Mouse (Mus musculus) WW6 (cell line): Measurements from ENCODE around the gene Mgrn1.

ENCODE experiments used
- DNase-seq: peaks from one replicate; pipeline ENCODE4 v3.0.0-alpha.2; 2013; ENCODE audit warnings: low read depth, low spot score

The Mgrn1 gene

DNA sequence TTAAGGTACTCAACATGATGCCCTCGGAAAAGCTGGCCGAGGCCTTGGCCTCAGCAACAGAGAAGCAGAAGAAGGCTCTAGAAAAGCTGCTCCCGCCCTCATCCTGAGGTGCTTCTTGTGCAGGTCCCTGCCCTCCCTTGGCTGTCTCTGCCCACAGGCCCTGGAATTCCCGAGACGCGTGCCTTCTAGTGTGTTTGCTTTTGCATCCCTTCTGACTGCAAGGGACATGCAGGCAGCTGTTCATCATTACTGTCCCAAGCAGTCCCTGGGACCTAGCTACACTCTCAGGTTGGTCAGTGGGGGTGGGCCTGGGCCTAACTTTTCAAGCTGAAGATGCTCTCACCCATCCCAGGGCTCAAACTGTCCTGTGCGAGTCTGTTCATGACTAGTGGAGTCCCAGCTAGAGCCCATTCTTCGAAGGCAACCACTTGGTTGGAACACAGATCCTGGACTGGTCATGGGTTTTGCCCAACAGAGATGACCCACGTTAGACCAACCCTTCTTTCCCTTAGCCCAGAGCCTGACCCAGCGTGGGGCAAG lies 54.3 kb downstream of the Mgrn1 start:
- DNase-seq: no peak

- no peak for DNase-seq
These were observed 55.0 kb downstream of the Mgrn1 start for GRCm38 (mm10) chr16:4941016-4941415.

GRCm38 (mm10) chr16:4942868-4943267 lies 56.8 kb downstream of the Mgrn1 start:
- DNase-seq: no peak

DNA sequence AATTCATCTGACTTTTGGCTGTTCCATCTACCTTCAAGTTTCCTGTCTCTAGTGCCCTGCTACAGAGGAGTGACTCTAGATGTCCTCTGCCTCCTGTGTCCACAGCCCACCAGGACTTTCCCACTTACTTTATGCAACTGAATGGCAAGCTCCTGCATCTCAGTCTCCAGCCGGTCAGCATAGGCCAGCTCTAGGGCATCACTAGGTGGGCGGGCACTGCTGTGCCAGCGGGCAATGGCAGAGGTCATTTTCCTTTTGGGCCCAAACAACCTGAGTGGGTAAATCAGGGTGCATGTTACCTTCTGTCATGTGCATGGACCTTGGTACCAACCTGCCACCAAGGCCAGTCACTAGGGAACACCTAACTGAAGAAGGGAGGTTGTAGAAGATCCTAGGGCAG lies 57.4 kb downstream of the Mgrn1 start:
- no peak for DNase-seq

- DNase-seq: no peak
These were observed 59.4 kb downstream of the Mgrn1 start for GRCm38 (mm10) chr16:4945415-4945814.

DNA sequence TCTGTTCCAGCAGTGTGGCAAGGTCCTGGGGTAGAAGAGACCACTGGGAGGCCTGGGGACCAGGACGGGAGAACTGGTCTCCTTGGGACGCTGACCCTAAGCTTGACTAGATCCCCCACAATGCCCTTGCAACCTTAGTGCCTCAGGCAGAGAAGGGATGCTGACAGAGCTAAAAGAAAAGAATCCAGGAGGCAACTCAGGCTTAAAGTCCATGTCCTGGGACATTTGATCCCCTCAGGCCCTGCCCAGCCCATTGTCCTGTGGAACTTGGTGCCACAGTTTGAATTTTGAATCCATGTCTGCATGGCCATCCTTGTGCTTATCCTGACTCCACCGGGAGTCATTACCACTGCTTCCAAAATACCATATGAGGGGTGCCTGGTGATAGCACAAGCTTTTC lies 60.1 kb downstream of the Mgrn1 start:
- DNase-seq: no peak

- DNase-seq: no peak
These were observed 61.3 kb downstream of the Mgrn1 start for GRCm38 (mm10) chr16:4947378-4947777.

DNA sequence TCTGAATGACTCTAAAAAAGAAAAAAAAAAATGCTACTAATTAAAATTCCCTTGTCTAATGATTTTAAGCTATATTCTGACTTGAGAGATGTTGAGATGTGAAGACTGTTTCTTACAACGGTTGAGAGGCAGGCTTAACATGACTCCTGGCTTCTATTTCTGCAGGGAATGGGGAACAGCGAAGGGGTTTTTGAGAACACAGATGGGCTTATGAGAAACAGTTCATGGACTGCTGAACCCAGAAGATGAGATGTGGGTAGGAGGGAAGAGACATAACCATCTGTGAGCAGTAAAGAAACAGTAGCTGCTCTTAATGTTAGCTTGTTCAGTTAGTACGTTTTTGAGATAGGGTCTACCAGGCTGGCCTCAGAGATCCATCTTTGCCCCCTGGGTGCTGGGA lies 70.6 kb downstream of the Mgrn1 start:
- no peak for DNase-seq

DNA sequence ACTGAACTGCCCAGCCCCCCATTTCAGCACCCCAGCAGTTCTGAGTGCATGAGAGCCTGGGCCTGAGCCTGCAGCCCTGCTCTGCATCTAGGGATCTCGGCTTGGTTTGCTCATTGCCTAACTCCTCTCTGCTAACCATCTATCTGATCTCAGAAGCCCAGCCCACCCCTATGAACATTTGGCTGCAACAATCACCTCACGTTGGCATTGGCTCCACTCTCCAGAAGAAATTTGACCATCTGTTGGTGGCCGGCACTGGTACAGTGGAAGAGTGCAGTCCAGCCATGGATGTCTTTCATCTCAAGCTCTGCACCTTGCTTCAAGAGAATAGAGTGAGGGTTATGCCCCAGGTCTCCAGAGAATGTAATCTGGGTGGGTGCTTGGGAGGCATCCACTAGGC lies 71.4 kb downstream of the Mgrn1 start:
- DNase-seq: no peak

- no peak for DNase-seq
These were observed 74.2 kb downstream of the Mgrn1 start for GRCm38 (mm10) chr16:4960260-4960659.

GRCm38 (mm10) chr16:4963346-4963745 lies 77.3 kb downstream of the Mgrn1 start:
- no peak for DNase-seq

DNA sequence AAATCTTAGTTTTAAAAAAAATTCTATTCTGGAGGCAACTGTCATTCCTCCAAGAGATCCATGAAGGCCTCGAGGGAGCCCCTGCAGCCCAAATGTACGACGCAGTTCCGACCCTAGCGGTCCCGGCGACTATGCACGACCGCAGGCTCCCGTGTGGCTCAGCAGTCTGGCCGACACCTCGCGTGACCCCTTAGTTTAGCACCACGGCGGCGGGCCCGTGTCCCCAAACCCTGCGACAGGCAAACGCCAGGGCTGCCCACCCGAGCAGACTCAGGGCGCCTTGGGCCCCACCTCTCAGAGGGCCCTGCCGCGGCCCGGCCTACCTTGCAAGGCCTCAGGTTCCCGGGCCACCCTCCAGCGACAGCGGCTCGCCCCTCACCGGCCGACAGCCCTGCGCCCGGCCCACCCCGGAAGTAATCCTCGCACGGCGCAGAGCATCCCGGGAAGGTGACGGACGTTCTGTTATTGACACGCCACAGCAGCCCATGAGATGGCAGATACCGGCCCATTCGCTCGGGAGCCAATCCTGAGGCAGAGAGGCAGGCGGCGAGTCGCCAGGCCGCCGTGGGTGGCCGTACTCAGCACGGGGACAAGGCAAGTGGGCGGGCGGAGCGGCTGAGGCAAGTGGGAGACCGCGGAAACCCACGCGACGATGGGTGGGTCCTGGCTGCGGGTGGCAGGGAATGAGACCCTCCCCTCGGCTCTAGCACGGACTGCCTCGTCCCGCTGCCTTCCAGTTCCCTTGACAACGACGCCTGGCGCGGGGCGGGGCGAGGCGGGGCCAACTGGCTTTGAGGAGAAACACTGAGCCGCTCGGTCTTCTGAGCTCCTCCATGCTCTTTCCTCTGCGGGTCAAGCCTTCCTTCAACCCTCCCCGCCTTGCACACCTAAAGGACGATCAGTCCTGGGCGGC lies 78.0 kb downstream of the Mgrn1 start, which contains the start of gene Anks3:
Gene Anks3 (minus strand): TSS at position 409 of the 913 bp plus-strand sequence.
- DNase-seq: peak; percentile 81

- peak; percentile 18 for DNase-seq
These were observed 78.8 kb downstream of the Mgrn1 start for GRCm38 (mm10) chr16:4964731-4965391.

- no peak for DNase-seq
These were observed 79.5 kb downstream of the Mgrn1 start for GRCm38 (mm10) chr16:4965392-4966129.

DNA sequence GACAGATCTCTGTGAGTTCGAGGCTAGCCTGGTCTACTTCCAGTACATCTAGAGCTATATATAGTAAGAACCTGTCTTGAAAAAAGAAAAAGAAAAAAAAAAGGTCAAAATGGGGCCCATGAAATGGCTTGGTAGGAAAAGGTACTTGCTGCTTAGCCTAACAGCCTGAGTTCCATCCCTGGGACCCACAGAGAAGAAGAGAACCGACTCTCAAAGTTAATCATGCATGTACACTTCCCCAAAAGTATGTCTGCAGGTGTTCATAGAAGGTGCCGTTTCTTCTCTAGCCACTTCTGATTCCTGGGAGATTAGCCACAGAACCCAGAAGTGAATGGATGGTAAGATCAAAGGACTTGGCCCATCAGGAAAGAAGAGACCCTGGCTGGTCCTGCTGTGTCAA lies 82.4 kb downstream of the Mgrn1 start:
- DNase-seq: no peak

GRCm38 (mm10) chr16:4969055-4969843 lies 83.2 kb downstream of the Mgrn1 start:
- DNase-seq: no peak

- DNase-seq: no peak
These were observed 85.6 kb downstream of the Mgrn1 start for GRCm38 (mm10) chr16:4971626-4972025.

- DNase-seq: no peak
These were observed 88.5 kb downstream of the Mgrn1 start for GRCm38 (mm10) chr16:4974521-4974920.

DNA sequence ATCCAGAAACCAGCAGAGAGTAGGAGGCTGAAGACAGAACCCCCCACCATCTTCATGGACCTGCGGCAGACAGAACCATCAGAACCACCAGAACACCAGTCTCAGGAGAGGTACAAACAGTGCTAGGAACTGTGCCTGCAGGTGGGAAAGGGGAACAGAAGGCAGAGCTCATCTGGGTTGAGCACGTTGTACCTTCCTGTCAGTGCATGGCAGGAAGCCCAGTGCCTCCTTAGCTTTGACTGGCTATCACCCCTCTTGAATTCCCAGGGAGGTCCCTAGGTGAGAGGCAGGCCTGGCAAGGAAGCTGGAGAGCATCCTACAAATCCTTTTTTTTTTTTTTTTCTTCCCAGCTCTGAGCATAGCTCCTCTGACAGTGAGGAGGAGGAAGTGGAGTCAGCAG lies 90.1 kb downstream of the Mgrn1 start:
- DNase-seq: no peak

- DNase-seq: no peak
These were observed 92.4 kb downstream of the Mgrn1 start for GRCm38 (mm10) chr16:4978275-4979051.
